Mouse (Mus musculus): ENCODE results near the gene Mfsd12.

The Mfsd12 gene

GRCm38 (mm10) chr10:81356991-81357844 lies at the start of gene Mfsd12:
Gene Mfsd12, plus strand, starts transcription at chr10:81357491.
- DNase-seq (ENCODE audit: extremely low spot score, low read depth, low spot score) = no peak

- no peak for DNase-seq (ENCODE audit: extremely low spot score, low read depth, low spot score)
These were observed 47.7 kb upstream of the Mfsd12 start for GRCm38 (mm10) chr10:81309571-81309970.

- no peak for DNase-seq (ENCODE audit: extremely low spot score, low read depth, low spot score)
These were observed 43.7 kb upstream of the Mfsd12 start for GRCm38 (mm10) chr10:81313581-81313980.

- DNase-seq (ENCODE audit: extremely low spot score, low read depth, low spot score) = no peak
These were observed 43.1 kb upstream of the Mfsd12 start for GRCm38 (mm10) chr10:81314201-81314600.

GRCm38 (mm10) chr10:81315587-81315986 lies 41.7 kb upstream of the Mfsd12 start:
- no peak for DNase-seq (ENCODE audit: extremely low spot score, low read depth, low spot score)

GRCm38 (mm10) chr10:81316338-81317060 lies 40.8 kb upstream of the Mfsd12 start:
- no peak for DNase-seq (ENCODE audit: extremely low spot score, low read depth, low spot score)

- no peak for DNase-seq (ENCODE audit: extremely low spot score, low read depth, low spot score)
These were observed 40.0 kb upstream of the Mfsd12 start for GRCm38 (mm10) chr10:81317273-81317672.

GRCm38 (mm10) chr10:81318589-81319329 lies 38.5 kb upstream of the Mfsd12 start:
- no peak for DNase-seq (ENCODE audit: extremely low spot score, low read depth, low spot score)

GRCm38 (mm10) chr10:81319330-81319699 lies 38.0 kb upstream of the Mfsd12 start:
- no peak for DNase-seq (ENCODE audit: extremely low spot score, low read depth, low spot score)

- DNase-seq (ENCODE audit: extremely low spot score, low read depth, low spot score) = peak; percentile 98
These were observed 37.3 kb upstream of the Mfsd12 start for GRCm38 (mm10) chr10:81319741-81320549.

GRCm38 (mm10) chr10:81320550-81321347 lies 36.5 kb upstream of the Mfsd12 start, which contains the start of gene Cactin:
Gene Cactin, plus strand, starts transcription at chr10:81321103.
- DNase-seq (ENCODE audit: extremely low spot score, low read depth, low spot score) = peak; percentile 100

GRCm38 (mm10) chr10:81321436-81321835 lies 35.9 kb upstream of the Mfsd12 start:
- no peak for DNase-seq (ENCODE audit: extremely low spot score, low read depth, low spot score)

GRCm38 (mm10) chr10:81322444-81322843 lies 34.8 kb upstream of the Mfsd12 start:
- no peak for DNase-seq (ENCODE audit: extremely low spot score, low read depth, low spot score)

- DNase-seq (ENCODE audit: extremely low spot score, low read depth, low spot score) = no peak
These were observed 34.0 kb upstream of the Mfsd12 start for GRCm38 (mm10) chr10:81323141-81323775.

GRCm38 (mm10) chr10:81323791-81324530 lies 33.3 kb upstream of the Mfsd12 start:
- DNase-seq (ENCODE audit: extremely low spot score, low read depth, low spot score) = no peak

- no peak for DNase-seq (ENCODE audit: extremely low spot score, low read depth, low spot score)
These were observed 32.1 kb upstream of the Mfsd12 start for GRCm38 (mm10) chr10:81325176-81325575.

GRCm38 (mm10) chr10:81325781-81326180 lies 31.5 kb upstream of the Mfsd12 start:
- no peak for DNase-seq (ENCODE audit: extremely low spot score, low read depth, low spot score)

- DNase-seq (ENCODE audit: extremely low spot score, low read depth, low spot score) = no peak
These were observed 30.4 kb upstream of the Mfsd12 start for GRCm38 (mm10) chr10:81326858-81327257.

- no peak for DNase-seq (ENCODE audit: extremely low spot score, low read depth, low spot score)
These were observed 29.3 kb upstream of the Mfsd12 start for GRCm38 (mm10) chr10:81327959-81328358.
